Mouse (Mus musculus) hindbrain, postnatal 0 days (tissue): ENCODE results near the gene Siglecg. TPM values are rescaled to one million over a fixed set of nuclear protein-coding genes. Genes with fewer than 3 reads are reported as not detected.

ENCODE experiments used
- ATAC-seq: fragments of 200-750 bp; cut with Nextera tagmentation; 2 replicates; pipeline ENCODE4 v1.8.0; 2017; ENCODE audit warnings: mild to moderate bottlenecking, moderate TSS enrichment, moderate library complexity
- DNase-seq: peaks from one replicate; pipeline ENCODE4 v3.0.0-alpha.2; 2015; ENCODE audit warnings: low spot score
- H3K27ac ChIP-seq: fragments of 300-500 bp; sonication (generic); 2 replicates; pipeline ENCODE4 v1.5.1; 2014; ENCODE audit warnings: mild to moderate bottlenecking
- H3K27me3 ChIP-seq: fragments of 300-500 bp; sonication (generic); 2 replicates; pipeline ENCODE4 v1.6.1; 2014; ENCODE audit warnings: low read length, mixed read lengths; ENCODE audit not compliant: insufficient read depth
- H3K36me3 ChIP-seq: fragments of 300-500 bp; sonication (generic); 2 replicates; pipeline ENCODE4 v1.6.1; 2014; ENCODE audit warnings: low read length, mixed read lengths; ENCODE audit not compliant: insufficient read depth
- H3K4me1 ChIP-seq: fragments of 300-500 bp; sonication (generic); 2 replicates; pipeline ENCODE4 v1.6.1; 2014; ENCODE audit warnings: antibody characterized with exemption, low read length, mixed read lengths; ENCODE audit not compliant: insufficient read depth
- H3K4me2 ChIP-seq: fragments of 300-500 bp; sonication (generic); 2 replicates; pipeline ENCODE4 v1.6.1; 2014; ENCODE audit warnings: low read depth, mild to moderate bottlenecking, low read length, moderate library complexity, mixed read lengths
- H3K4me3 ChIP-seq: fragments of 300-500 bp; sonication (generic); 2 replicates; pipeline ENCODE4 v1.5.1; 2014; ENCODE audit warnings: low read length
- H3K9ac ChIP-seq: fragments of 300-500 bp; sonication (generic); replicated peaks from 2 replicates; pipeline ENCODE4 v1.6.1; 2014; ENCODE audit warnings: mild to moderate bottlenecking, low read length, moderate library complexity, mixed read lengths
- H3K9me3 ChIP-seq: fragments of 300-500 bp; sonication (generic); 2 replicates; pipeline ENCODE4 v1.6.1; 2016; ENCODE audit warnings: low read length, mixed read lengths
- CTCF ChIP-seq: IDR thresholded peaks from 2 replicates; pipeline ENCODE4 v1.5.1; 2016; ENCODE audit warnings: antibody characterized with exemption, control low read depth, low read depth
- WGBS: fragments of 180-500 bp; shearing (Covaris S2); extraction: QIAGEN DNeasy Blood & Tissue Kit; methylation state at CpG from one replicate; pipeline ENCODE4 v1.1.7; 2014; 5-methylcytosine and 5-hydroxymethylcytosine counted together
- polyA plus RNA-seq: library from polyadenylated mRNA; unstranded; fragments of >200 nt; fragmentation: Nextera tagmentation; extraction: Ambion mirVana; gene quantifications from 2 replicates; pipeline ENCODE4 v1.2.1, GENCODE M21; 2015
- total RNA-seq: library from RNA; depleted of rRNA; stranded (reverse); fragments of >200 nt; gene quantifications from 2 replicates; pipeline ENCODE4 v1.2.3, GENCODE M21; 2014

The Siglecg gene
- total and polyA plus RNA-seq, 2 experiments from 2014 or later = not detected

DNA sequence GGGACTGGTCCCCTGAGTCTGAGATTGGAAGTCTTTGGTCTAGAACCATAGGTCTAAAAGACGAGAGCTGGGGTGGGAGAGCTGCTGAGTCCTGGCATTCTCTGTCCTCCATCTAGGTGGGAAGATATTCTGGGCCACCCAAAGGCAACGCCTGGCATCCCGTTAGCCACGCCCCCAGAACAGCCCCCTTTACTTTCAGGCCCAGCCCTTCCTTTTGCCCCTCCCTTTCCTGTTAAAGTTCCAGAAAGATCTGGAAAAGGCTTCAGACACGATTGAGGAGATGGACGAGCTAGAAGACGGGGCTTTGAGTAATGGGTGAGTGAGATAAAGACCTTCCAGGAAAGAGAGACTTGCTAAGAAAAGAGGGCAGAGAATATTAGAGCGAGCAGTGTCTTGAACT, 19.4 kb downstream of the Siglecg start, which contains the start of gene Lim2:
Lim2 (plus strand) TSS at position 265 of the 400 bp plus-strand sequence.
- DNase-seq (no peak), ATAC-seq (no peak)
- H3K4me1 ChIP-seq = no peaks in the 10 kb centered on the region
- H3K4me3 ChIP-seq = no peak within 1 kb of the TSS
- H3K27ac ChIP-seq = no peak within 1 kb of the TSS
- no peak within 1 kb of the TSS for H3K9ac ChIP-seq
- no peak within 1 kb of the TSS for H3K4me2 ChIP-seq
- H3K36me3 ChIP-seq = no peaks in the 10 kb centered on the region
- 89% methylated on average over 8 of the region's 8 CpGs for WGBS
- TF ChIP-seq CTCF = no peak
- H3K9me3 ChIP-seq = no peaks in the 10 kb centered on the region
- H3K27me3 ChIP-seq = no peaks in the 10 kb centered on the region

DNA sequence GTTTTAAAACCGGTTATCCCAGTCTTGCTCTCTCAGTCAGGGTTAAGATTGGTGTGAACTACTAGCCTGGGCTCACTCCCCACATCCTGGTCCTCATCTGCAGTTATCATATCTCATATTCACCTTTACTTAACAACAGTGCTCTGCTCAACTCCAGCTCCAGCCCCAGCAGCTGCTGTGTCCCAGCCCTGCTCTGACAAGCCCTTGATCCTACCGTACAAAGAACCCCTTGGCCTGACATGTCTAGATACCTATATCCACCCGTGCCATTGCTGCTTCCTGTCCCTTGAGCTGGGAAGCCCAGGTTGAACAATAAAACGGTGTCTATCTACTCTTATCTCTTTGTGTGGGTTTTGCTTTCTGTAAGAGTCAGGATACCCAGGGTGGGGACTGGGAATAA, 21.5 kb downstream of the Siglecg start:
- no peak for DNase-seq
- Histone ChIP-seq H3K4me1 (no peaks in the 10 kb centered on the region), H3K9me3 (no peaks in the 10 kb centered on the region), H3K4me2 (no peak overlapping the region), H3K4me3 (no peak overlapping the region), H3K9ac (no peak overlapping the region), H3K27ac (no peak overlapping the region), H3K27me3 (no peaks in the 10 kb centered on the region), H3K36me3 (no peaks in the 10 kb centered on the region)
- WGBS = 64% methylated on average over 4 of the region's 4 CpGs
- TF ChIP-seq CTCF = no peak
- no peak for ATAC-seq

DNA sequence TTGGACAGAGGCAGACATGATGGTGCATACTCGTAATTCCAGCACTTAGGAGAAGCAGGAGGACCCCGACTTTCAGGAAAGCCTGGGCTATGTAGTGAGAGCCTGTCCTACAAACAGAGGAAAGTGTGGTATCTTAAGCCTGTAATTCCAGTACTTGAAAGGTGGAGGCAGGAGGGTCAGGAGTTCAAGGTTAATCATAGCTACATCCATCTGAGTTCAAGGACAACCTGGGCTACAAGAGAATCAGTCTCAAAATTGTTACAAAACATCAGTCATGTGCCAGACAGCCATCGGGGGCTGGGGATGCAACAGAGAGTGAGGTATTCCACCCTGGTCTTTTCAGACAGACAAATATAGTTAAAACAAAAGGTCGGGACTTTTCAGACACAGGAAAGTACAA, 24.9 kb downstream of the Siglecg start:
- no peak for TF ChIP-seq CTCF
- Histone ChIP-seq H3K27ac (no peak overlapping the region), H3K27me3 (no peaks in the 10 kb centered on the region), H3K36me3 (no peaks in the 10 kb centered on the region), H3K4me2 (no peak overlapping the region), H3K4me1 (no peaks in the 10 kb centered on the region), H3K4me3 (no peak overlapping the region), H3K9me3 (no peaks in the 10 kb centered on the region), H3K9ac (no peak overlapping the region)
- DNase-seq (no peak), ATAC-seq (no peak)
- WGBS = 78% methylated on average over 4 of the region's 4 CpGs

DNA sequence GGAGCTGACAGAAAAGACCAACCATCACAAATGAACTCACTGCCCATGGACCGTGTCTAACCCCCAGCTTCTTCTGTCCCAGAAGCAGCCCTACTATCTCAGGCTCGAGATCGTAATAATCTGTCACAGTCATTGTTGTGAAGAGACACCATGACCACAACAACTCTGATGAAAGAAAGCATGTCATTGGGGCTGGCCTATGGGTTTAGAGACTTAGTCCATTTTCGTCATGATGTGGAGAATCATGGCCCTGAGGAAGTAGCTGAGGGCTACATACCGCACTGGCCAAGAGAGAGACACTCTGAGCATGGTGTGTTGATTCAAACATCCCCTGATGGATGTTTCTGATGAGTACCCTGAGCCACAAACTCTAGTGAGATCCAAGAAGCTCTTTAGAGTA, 26.7 kb downstream of the Siglecg start:
- 84% methylated on average over 5 of the region's 5 CpGs for WGBS
- Histone ChIP-seq H3K9me3 (no peaks in the 10 kb centered on the region), H3K4me1 (no peaks in the 10 kb centered on the region), H3K4me2 (no peak overlapping the region), H3K4me3 (no peak overlapping the region), H3K36me3 (no peaks in the 10 kb centered on the region), H3K9ac (no peak overlapping the region), H3K27me3 (no peaks in the 10 kb centered on the region), H3K27ac (no peak overlapping the region)
- ATAC-seq (no peak), DNase-seq (no peak)
- TF ChIP-seq CTCF = no peak

DNA sequence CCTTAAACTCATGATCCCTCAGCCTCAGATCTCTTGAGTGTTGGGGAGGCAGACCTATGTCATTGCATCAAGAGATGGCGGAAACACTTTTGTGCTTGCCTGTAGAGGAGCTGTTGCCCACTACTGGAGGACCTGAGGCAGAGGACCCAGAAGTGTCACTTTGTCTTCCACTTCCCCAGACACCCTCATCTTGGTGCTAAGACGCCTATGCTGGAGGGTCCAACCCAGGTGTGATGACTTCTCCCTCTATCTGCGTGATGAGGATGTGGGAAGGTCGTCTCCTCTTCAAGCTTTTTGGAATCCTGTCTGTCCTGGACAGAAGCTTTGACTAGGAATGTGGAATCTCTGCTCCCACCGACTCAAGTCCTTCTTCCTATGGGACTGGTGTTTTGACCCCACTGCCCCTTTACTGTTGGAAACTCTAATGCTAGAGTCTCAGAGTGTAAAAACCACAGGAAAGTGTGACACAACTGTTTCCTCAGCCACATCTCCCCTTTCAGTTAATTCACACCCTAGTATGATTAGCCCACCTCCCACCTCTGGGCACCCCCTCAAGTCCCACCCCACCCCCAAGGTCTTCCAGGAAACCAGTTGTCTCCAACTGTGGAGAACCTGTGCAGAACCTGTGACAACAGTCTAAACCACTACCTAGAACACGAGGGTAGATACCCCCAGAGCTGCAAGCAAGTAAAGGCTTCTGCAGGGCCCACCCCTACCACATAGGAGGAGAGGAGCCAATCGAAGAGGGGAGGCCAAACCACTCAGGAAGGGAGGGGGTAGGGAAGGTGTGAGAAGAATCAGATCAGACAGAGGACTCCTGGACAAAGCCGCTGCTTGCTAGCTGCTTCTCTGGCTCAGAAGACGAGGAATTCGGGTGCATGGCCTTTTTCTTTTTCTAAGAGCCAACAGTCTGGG, 28.6 kb downstream of the Siglecg start, which contains the start of gene Nkg7:
Nkg7 (plus strand) TSS at position 733 of the 915 bp plus-strand sequence.
- Histone ChIP-seq H3K4me1 (no peaks in the 10 kb centered on the region), H3K9ac (no peak within 1 kb of the TSS), H3K27me3 (no peaks in the 10 kb centered on the region), H3K27ac (no peak within 1 kb of the TSS), H3K36me3 (no peaks in the 10 kb centered on the region), H3K4me2 (no peak within 1 kb of the TSS), H3K4me3 (no peak within 1 kb of the TSS), H3K9me3 (no peaks in the 10 kb centered on the region)
- no peak for TF ChIP-seq CTCF
- WGBS = 78% methylated on average over 10 of the region's 10 CpGs
- DNase-seq = no peak
- ATAC-seq = no peak

DNA sequence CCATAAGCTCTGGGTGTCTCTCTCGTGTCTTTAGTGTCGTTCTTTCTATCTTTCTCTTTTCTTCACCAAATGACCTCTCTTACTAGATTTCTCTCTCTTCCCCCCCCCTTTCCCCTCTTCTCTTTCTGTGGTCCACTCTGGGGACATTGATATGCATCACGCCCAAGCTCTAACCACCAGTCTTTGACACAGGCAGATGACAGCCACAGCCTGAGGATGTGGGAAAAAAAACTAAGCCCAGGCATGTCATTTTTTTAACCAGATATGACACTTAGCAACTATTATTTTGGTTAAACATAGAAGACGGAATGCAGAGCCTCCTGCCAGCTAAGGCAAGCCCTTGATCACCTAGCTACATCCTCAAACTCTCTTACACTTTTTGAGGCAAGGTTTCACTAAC, 30.6 kb downstream of the Siglecg start:
- no peaks in the 10 kb centered on the region for H3K9me3 ChIP-seq
- WGBS = 87% methylated on average over 4 of the region's 4 CpGs
- no peak overlapping the region for H3K9ac ChIP-seq
- H3K27me3 ChIP-seq = no peaks in the 10 kb centered on the region
- no peak overlapping the region for H3K27ac ChIP-seq
- no peak overlapping the region for H3K4me3 ChIP-seq
- ATAC-seq (no peak), DNase-seq (no peak)
- no peaks in the 10 kb centered on the region for H3K36me3 ChIP-seq
- TF ChIP-seq CTCF = no peak
- no peak overlapping the region for H3K4me2 ChIP-seq
- 0 out of 2 replicates have a peak, but pooled peaks cover 3% of the 10 kb centered on the region for H3K4me1 ChIP-seq

DNA sequence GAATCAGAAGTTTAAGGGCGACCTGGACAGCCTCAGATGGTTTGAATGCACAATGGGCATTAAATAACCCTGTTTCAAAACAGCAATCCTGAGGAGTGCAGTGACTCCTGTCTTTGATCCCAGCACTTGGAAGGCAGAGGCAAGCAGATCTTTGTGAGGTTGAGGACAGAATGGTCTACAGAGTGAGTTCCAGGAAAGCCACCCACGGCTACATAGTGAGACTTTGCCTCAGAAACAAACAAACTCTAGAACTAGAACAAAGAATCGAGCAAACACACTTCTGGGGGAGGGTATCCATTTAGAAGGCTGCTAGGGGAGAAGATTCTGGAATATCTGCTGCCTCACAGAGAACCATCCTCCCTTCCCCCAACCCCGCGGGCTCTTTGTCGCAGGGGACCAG, 32.5 kb downstream of the Siglecg start, which contains the start of gene Cldnd2:
Cldnd2 (plus strand) TSS at position 301 of the 400 bp plus-strand sequence.
- Histone ChIP-seq H3K9ac (no peak within 1 kb of the TSS), H3K27me3 (no peaks in the 10 kb centered on the region), H3K36me3 (no peaks in the 10 kb centered on the region), H3K4me2 (no peak within 1 kb of the TSS), H3K9me3 (no peaks in the 10 kb centered on the region), H3K4me3 (no peak within 1 kb of the TSS), H3K4me1 (peaks cover 15% of the 10 kb centered on the region; the same call in 1 of the 2 replicates), H3K27ac (no peak within 1 kb of the TSS)
- DNase-seq = no peak
- ATAC-seq = no peak
- 85% methylated on average over 6 of the region's 6 CpGs for WGBS
- no peak for TF ChIP-seq CTCF
